Mouse (Mus musculus) urinary bladder, postnatal 36 days (tissue): ENCODE data around the gene Gucy1b2.

Experiments used
- DNase-seq, 2 experiments: peaks; one replicate each; pipeline ENCODE4 v3.0.0; 2022; ENCODE audit warnings: low spot score in 2 of 2, mixed read lengths in 1 of 2

Gucy1b2 gene

DNA sequence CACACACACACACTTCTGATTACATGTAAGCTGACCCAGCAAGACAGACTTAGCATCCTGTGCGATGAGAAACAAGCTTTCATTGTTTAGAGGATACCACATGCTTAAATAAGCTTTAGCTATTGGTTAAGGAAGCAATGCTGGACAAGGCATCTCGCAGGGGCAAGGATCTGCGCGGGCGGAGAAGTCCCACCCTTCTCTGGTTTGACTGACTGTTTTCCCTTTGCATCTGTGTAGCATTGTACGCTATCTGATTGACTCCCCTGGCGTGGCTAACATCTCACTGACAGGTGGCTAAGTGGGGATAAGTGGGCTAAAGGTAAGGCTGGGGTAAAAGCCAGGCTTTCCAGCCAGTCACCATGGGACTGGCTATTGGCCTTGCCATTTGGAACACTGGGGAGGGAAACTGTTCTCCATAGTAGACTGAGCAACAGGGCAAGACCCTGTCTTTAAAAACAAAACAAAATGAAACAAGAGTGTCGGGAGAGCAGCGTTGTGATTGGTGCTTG, at the start of gene Gucy1b2:
Gene Gucy1b2 (minus strand): TSS at position 51 of the 509 bp plus-strand sequence.
- no peak for DNase-seq

DNA sequence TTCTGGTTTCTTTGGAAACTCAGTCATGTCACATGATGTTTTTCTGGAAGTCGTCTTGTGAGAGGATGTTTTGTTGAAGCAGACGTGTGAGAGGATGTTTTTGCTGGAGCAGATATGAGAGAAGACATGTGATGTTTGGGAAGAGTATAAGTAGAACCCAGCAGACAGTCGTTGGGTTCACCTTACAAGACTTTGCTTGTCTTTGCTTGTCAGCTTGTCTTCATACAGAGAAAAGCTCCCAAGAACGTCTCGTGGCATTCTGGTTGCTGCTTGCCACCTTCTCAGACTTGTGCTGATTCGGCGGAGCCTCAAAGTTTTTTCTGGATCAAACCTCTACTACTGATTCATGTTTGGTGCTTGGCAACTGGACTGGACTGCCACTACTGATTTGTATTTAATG, 41.3 kb upstream of the Gucy1b2 start:
- DNase-seq = no peak

DNA sequence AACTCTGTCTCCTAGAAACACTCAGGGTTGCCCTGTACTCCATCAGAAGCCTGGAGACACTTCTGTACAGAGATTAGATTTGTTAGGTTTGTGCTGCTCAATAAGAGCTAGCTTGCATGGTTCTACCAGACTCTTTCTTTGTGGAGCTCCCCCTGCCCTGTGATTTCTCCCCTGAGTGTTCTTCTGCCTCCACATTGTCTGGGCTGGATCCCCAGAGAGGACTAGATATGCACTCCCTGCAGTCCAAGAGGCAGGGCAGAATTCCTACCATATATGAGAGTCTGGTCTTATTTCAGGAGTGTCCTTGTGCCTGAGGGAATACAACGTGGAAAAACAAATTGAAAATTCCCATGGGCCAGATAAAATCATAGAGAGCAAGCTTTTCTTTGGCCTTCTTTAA, 40.4 kb upstream of the Gucy1b2 start:
- DNase-seq = no peak

DNA sequence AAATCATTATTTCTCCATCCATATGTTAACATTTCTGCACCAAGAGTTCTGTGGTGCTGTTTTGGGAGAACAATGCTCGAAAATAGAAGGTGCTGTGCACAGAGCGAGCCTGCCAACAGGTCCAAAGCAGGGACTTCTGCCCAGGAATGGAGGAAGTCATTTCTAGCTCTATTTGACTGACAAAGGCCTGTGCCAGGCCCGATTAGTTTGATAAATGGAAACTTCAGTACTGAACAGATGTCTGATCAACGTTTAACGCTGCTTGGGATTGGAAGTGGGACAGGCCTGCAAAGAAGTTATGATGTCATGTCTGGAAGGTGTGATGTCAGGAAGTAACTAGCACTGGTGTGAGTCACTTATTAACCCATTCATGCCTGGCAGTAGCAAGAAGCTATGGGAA, 37.4 kb upstream of the Gucy1b2 start:
- no peak for DNase-seq

DNA sequence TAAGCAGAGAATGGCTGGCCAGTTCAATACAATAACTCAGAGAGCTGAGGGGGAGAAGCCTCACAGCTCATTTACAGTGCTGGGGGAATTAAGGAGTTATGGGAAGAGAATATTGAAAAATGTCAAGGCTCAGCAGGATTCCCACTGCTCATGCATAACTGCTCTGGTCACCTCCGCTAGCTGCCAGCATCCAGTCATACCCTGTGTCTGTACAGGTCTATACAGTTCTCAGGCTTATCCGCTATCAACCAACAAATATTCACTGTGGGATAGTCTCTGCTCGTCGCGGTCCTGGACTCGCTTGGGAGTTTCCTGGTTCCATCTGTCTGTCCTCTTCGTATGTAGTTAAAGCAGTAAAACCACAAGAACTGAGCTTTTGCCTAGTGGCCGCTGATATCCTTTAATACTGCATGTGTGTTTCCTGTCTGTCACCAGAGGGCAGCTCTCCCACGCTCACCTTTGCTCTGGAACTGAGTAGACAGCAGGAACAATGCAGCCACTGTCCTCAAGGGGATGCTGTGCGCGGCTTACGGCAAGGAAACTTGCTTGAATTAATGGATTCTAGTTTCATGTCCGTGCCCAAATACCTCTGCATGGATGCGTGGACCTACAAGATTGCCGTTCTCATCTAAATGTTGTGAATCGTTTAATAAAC, 36.2 kb upstream of the Gucy1b2 start:
- peak; percentile 66 to 79 for DNase-seq

DNA sequence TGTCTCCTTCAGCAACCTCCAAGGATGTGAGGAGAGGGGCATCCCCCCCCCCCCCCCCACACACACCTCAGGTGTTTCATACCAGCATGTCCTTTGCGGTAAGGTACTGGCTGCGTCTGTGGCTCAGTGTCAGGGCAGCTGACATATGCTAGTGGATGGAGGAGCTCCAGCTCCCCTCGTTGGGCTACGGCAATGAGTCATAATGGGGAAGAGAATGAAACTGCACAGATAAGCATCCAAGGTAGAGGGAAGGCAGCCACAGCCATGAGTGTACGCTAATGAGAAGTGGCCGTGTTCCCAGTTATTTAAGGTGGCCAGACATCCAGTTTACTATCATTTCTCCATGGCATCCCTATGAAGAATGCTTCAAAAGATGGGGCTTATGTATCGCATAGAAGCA, 32.2 kb upstream of the Gucy1b2 start:
- DNase-seq = no peak

DNA sequence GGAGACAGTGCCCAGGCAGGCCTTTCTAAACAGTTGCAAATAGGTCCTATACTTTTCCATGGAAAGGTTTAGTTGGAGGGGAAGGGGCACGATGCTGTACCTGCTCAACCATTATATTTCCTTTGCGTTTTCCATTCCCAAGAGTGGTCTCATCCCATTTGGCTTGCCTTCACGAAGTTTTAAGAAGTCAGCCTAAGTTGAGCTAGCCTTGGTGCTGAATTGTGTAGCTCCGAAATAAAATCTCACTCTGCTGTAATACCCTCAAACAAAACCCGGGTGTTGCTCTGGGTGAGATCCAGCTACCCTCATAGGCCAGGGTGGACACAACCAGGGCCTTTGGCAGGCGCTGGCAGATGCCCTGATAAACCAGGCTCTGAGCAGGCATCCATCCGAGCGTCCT, 25.3 kb upstream of the Gucy1b2 start:
- no peak for DNase-seq

DNA sequence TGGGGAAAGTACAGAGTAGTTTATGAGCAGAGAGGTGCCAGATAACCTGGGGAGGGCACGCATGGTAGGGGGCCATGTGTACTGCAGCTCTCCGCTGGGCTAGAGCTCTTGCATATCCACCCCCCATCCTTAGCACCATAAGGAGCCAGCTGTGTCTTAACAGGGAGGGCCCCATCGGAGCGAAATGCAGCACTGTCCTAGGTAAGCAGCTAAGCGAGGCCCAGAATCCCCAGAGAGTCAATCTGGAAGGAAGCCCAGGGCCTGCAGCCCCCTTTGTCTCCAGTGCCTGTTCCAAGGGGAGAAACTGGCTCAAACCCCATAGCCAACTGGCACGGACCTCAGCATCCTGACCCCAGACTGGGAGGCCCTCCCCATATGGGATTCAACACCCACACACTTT, 23.3 kb upstream of the Gucy1b2 start:
- no peak for DNase-seq

DNA sequence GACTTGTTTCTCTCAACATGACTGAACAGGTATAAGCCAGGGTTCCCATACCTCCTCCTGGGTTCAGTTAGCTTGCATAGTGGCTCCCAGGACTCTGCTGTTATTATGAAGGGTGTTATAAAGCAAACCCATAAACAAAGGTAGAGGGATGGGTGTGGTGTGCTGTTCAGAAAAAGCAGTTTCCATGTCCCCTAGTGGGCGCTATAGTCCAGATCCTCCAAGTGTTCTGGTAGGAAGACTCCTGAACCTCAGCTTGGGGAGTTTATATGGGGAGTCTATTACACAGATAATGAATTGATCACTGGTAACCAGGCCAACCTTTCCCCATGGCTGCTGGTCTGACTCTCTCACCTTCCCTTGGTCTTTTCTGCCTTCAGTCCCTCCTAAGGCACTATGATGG, 18.4 kb upstream of the Gucy1b2 start:
- no peak for DNase-seq

DNA sequence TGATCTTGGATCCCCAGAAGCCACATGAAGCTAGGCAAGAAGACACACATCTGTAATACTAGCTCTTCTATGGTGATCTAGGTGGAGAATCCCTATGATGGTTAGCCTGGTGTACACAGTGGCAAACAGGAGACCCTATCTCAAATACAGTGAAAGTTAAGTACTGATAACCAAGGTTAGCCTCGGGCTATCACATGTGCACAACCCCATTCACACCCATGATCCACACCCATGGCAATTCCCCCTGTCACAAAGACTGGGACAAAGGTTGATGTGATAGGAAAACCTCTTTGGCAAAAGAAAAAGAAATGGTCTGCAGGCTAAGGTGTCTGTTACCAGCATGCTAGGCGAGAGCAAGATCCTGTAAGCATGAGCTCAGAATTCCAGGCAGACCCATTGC, 16.0 kb upstream of the Gucy1b2 start:
- DNase-seq = no peak

DNA sequence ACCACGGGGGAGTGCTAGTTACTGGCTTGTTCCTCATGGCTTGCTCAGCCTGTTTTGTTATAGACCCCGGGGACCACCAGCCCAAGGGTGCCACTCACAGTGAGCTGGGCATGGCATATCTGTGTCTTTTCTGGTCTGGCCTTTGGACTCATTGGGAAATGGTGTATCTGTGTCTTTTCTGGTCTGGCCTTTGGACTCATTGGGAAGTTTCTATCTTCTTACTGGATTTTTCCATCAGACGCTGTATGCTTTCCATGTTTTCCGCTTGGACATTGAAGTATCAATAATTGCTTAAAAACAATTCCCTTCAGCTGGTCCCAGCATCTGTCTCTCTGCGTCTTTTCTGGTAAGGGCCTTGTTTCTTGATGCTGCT, 12.7 kb upstream of the Gucy1b2 start:
- DNase-seq = no peak

DNA sequence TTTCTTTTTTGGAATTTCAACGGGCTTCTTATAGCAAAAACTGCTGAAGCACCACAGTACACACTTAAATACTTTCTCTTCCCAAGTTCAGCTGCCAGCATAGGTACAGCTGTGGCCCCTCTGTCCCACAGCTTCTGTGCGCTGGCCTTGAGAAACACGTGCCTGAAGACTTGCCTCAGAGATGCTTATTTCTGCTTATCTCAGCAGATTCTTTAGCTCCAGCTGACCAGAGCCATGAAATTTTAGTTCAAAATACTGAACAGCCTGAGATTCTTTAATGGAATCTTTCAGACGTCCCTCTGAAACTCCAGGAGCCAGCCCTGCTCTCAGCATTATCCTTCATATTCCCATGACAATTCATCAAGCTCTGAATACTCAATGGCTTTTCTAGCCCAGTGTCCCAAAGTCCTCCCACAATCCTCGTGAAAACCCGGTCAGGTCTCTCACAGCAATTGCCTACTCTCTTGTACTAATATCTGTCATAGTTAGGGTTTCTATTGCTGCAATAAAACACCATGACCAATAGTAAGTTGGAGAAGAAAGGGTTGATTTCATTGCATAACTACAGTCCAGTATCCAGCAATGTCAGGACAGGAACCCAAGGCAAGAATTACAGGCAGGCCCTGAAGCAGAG, 12.1 kb upstream of the Gucy1b2 start:
- no peak for DNase-seq

DNA sequence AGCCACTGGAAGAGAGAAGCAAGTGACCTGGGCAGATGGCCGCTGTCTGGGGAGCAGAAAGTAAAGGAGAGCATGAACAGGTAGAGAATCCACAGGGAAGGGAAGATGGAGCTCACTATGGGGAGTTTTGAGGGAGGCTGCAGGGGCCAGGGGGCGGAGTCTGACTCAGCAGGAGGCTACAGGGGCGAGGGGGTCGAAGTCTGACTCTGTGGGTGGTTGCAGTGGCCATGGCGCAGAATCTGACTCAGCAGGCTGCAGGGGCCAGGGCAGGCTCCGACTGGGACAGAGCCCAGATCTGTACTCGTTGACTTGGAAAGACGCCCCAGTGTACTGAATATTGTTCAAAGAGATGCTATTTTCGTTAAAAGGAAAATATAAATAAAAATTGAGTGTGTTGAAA, 8.9 kb upstream of the Gucy1b2 start:
- peak in 1 of 2 experiments; percentile 5 for DNase-seq

DNA sequence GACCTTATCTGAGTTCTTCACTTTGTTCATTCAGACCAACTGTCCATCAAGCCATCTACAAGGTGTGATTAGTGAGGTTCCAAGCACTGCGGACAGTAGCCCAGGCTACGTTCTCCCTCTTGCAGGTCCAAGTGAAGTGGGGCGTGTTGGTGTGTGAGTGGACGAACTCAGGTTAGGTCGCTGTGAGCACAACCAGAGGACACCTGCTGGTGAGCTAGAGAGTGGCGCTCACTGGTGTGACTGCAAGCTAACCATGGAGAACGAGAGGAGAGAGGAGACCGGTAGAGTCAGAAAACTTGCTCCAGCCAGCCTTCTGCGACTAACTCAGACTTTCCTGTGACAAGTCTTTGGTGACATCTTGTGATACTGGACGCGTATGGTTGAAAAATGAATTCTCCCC, 3.5 kb upstream of the Gucy1b2 start:
- no peak for DNase-seq

DNA sequence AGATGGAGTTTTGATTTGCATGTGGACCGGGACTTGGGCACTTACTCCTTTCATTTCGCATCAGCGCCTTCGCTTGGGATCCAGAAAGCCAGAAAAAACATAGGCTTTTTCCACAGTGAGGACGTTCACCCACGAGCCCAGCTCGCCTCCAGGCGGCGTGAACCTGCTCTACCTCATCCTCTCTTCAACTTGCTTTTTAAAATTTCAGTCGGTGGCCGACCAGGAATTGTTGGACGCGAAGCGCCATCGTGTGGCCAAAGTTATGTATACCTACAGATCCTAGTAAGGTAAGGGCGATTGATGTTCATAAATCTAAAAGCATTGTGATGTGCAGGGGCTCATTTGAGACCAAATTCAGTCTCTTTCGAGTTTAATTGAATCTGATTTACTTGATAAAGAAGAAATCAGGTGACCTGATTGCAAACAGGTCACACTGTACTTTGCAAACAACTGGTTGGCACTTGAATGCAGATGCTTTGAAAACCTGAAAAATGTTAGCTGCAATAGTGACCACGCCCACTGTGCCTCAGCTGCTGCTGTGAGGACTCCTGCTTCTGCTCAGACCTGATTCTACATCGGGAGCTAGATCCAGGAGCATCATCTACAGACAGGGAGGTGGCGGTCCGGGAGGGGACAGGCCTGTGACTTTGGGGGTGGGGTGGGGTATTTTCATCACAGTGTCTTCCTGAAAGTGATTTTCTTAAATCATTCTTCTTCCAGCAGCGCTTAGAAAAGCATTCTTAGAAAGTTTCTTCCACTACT, 1.5 kb upstream of the Gucy1b2 start:
- peak; percentile 70 to 79 for DNase-seq

DNA sequence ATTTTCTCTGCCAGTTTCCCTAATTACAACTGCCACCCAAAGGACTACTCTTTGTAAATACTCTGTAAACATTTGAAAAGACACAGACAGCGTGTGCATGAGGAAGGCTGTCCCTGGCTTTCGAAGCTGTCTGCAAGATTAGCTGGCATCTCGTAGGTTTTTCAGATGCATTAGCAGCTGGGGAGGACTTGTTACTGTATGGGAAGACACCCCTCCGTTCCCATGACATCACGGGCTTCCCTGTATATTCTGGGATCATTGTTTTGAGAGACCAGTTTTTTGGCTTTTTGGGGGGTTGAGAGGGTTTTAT, 564 bp downstream of the Gucy1b2 start:
- no peak for DNase-seq

DNA sequence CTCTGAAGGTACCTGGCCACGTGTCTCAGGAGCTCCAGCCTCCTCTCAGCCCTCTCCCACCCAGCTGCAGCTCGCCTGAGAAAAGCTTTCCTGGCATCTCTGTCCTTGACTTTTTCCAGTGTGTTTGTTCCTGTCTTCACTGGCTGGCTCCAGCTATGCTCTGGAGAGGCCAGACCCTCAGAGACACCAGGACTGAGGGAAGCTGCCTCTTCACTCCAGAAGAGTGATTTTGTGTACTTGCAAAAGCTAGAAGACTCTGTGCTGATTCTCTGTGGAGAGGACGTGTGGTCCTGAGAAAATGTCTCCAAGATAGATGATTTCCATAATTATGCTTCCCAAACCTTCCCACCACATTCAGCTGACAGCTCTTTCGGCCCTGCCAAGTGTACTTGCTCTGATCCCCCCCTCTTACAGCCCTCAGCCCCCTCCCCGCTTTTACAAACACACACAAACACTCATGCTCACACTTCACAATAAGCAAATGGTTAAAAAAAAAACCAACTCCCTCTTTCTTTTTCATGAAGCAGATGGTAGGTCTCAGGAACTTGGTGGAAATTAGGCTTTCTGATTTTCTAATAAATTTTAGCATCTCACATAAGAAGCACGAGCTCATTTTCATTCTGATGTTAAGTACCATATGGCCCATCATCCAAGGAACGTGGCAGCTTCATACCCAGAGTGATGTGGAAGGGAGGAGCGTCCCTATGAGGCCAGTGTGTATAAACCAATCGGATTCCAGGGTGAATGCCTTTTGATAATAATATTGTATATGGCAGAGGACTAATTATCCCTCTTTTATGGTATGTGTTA, 1.1 kb downstream of the Gucy1b2 start:
- no peak for DNase-seq

DNA sequence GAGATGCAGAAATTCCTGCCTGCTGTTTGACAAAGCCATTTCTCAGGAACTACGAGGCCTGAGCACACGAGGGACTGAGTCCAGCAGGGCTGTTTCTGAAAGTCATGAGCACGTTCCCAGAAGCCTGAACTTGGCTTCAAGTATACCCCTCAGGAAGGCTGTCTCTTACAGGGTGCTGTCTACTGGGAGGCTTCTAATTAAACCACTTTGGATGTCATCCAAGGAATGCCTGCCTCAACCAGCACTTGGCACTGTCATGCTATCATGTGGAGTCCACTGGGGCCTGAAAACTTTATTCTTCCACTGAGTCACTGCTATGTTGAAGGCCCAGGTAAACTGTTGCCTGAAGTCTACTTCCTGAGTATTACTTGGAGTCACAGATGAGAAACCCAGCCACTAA, 2.0 kb downstream of the Gucy1b2 start:
- DNase-seq = no peak

DNA sequence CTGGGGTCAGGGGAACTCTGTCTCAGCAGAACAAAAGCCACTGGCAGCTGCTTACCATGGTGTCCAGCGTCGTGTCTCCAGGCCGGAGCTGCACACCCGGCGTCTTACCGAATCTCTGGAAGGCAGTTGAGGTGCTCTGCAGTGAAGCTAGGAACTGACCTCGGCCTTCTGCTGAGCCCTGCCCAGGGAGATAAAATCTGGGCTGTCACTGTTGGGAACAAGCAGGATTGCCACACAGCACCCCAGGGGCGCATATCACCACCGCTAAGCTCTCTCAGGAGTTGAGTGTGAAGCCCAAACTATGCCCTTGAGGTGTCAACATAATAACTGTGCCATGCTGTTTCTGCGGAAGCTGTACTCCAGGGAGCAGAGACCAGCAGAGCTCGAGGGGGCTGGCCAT, 2.8 kb downstream of the Gucy1b2 start:
- DNase-seq = no peak

DNA sequence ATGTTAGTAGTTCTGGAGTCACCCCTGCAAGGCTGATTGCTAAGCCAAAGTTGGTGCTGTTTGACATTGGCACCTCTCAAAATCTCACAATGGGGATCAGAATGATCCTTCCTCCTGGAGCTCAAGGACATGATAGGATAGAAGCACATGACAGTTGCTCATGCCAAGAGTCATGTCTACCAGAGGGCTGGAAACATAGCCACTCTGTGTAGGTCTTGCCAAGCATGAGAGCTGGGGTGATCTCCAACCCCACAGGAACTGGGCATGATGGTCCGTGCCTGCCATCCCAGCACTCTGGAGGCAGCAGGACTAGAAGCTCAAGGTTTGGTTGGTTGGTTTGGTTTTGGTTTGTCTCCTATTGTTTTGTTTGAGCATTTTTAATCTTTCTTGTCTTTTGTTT, 5.4 kb downstream of the Gucy1b2 start:
- no peak for DNase-seq

DNA sequence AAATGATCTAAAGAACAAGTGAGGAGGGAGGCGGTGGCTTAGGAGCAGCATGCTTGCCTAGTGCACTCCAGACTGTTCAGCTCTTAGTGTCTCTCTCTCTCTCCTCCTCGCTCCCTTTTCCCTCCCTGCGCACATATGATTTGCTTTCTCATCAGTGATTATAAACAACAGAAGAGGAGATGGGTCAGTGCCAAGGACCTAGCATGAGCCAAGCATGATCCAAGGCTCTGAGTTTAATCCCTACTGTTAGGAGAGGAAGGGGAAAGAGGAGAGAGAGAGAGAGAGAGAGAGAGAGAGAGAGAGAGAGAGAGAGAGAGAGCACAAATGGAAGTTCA, 8.9 kb downstream of the Gucy1b2 start:
- DNase-seq = no peak

DNA sequence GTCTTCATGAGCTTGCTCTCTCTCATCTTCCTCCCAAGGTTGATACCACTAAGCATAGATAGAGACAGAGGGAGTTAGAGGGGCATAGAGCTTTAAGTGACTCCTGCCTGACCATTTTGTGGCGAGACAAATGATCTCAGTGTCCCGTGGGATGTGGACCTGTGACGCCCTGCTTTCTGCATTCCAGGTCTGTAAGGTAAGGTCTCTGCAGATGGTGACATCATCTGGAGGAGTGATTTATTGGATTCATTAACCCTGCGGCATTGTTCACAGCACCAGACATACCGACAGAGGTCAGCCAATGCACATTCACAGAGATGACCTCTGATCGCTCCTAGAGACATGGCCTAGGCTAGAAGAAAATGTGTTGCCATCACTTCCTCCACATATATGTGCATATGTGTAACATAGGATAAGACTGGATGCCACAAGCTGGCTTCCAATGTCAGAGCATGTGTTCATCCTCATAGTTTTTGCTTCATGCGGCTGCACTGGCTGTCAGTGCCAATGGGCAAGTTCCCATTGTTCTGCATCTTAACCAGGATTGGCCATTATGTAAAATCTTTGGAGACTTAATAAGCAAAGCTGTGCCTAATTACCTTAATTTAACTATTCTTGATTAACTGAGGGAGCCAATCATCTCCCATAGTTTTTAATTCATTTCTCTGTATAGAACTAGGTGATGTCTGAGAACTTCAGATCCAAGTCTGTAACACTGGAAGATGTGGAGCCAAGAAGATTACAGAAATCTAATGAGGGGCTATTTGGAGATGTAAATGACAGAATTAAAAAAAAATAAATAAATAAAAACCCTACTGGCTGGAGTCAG, 9.5 kb downstream of the Gucy1b2 start:
- no peak for DNase-seq
